Mouse (Mus musculus): ENCODE results near the gene Tbx4.

The Tbx4 gene

GRCm38 (mm10) chr11:85885665-85886428 lies at the start of gene Tbx4:
TSS of gene Tbx4 (plus strand) at chr11:85886422.
- DNase-seq (ENCODE audit: low spot score in 2 of 2), result no peak

GRCm38 (mm10) chr11:85836523-85837290 lies 49.5 kb upstream of the Tbx4 start:
- DNase-seq (ENCODE audit: low spot score in 2 of 2), result no peak

- no peak for DNase-seq (ENCODE audit: low spot score in 2 of 2)
Observed at GRCm38 (mm10) chr11:85837291-85837647, 49.0 kb upstream of the Tbx4 start.

GRCm38 (mm10) chr11:85837648-85838423 lies 48.4 kb upstream of the Tbx4 start:
- no peak for DNase-seq (ENCODE audit: low spot score in 2 of 2)

GRCm38 (mm10) chr11:85838424-85839257 lies 47.6 kb upstream of the Tbx4 start:
- DNase-seq (ENCODE audit: low spot score in 2 of 2), result no peak

- no peak for DNase-seq (ENCODE audit: low spot score in 2 of 2)
Observed at GRCm38 (mm10) chr11:85839258-85840030, 46.8 kb upstream of the Tbx4 start.

GRCm38 (mm10) chr11:85840031-85840802 lies 46.0 kb upstream of the Tbx4 start:
- DNase-seq (ENCODE audit: low spot score in 2 of 2), result no peak

GRCm38 (mm10) chr11:85840803-85841145 lies 45.4 kb upstream of the Tbx4 start:
- DNase-seq (ENCODE audit: low spot score in 2 of 2), result no peak

- DNase-seq (ENCODE audit: low spot score in 2 of 2), result no peak
Observed at GRCm38 (mm10) chr11:85841211-85841681, 45.0 kb upstream of the Tbx4 start.

- DNase-seq (ENCODE audit: low spot score in 2 of 2), result no peak
Observed at GRCm38 (mm10) chr11:85841980-85842379, 44.2 kb upstream of the Tbx4 start.

- no peak for DNase-seq (ENCODE audit: low spot score in 2 of 2)
Observed at GRCm38 (mm10) chr11:85842596-85843346, 43.5 kb upstream of the Tbx4 start.

- no peak for DNase-seq (ENCODE audit: low spot score in 2 of 2)
Observed at GRCm38 (mm10) chr11:85843347-85843692, 42.9 kb upstream of the Tbx4 start.

GRCm38 (mm10) chr11:85844144-85844965 lies 41.9 kb upstream of the Tbx4 start:
- DNase-seq (ENCODE audit: low spot score in 2 of 2), result peak; percentile 71 to 75

- DNase-seq (ENCODE audit: low spot score in 2 of 2), result no peak
Observed at GRCm38 (mm10) chr11:85844971-85845370, 41.3 kb upstream of the Tbx4 start.

GRCm38 (mm10) chr11:85845921-85846320 lies 40.3 kb upstream of the Tbx4 start:
- no peak for DNase-seq (ENCODE audit: low spot score in 2 of 2)

GRCm38 (mm10) chr11:85846509-85846908 lies 39.7 kb upstream of the Tbx4 start:
- DNase-seq (ENCODE audit: low spot score in 2 of 2), result no peak

- peak in 1 of 2 experiments; percentile 61 for DNase-seq (ENCODE audit: low spot score in 2 of 2)
Observed at GRCm38 (mm10) chr11:85849037-85849436, 37.2 kb upstream of the Tbx4 start.

- no peak for DNase-seq (ENCODE audit: low spot score in 2 of 2)
Observed at GRCm38 (mm10) chr11:85850233-85850632, 36.0 kb upstream of the Tbx4 start, which contains the start of gene Gm11444. TSS of gene Gm11444 (minus strand) at chr11:85850333.

All from frontal cortex, postnatal 36 days (tissue).